Mouse (Mus musculus) lung, adult 2 months (tissue): ENCODE measurements around the gene Golph3l. TPM values are rescaled to one million over a fixed set of nuclear protein-coding genes. Genes with fewer than 3 reads are reported as not detected.
A peak's percentile ranks its signal among the peaks of the same experiment; 100 is the strongest.
"Not testable (repeated sequence)": the region's sequence is repeated elsewhere in the genome, so short reads cannot be mapped to it uniquely, and the experiment has no call there.

Experiments
- DNase-seq: peaks from one replicate; pipeline ENCODE4 v3.0.0; 2022
- H3K4me1 ChIP-seq: fragments of 200-500 bp; 2 replicates; pipeline ENCODE4 v1.6.1; 2011; ENCODE audit warnings: low read length; ENCODE audit not compliant: control insufficient read depth, insufficient read depth
- H3K4me3 ChIP-seq: fragments of 200-500 bp; replicated peaks from 2 replicates; pipeline ENCODE3; 2011; ENCODE audit warnings: low read depth, mild to moderate bottlenecking, control low read depth, low read length; ENCODE audit errors: extremely low read depth
- CTCF ChIP-seq: fragments of 200-500 bp; IDR thresholded peaks from 2 replicates; pipeline ENCODE4 v1.5.1; 2011; ENCODE audit warnings: mild to moderate bottlenecking, low read length, control low read depth; ENCODE audit not compliant: insufficient read depth
- POLR2A ChIP-seq: fragments of 200-500 bp; IDR thresholded peaks from 2 replicates; pipeline ENCODE4 v1.6.1; 2011; ENCODE audit warnings: low read depth, mild to moderate bottlenecking, control low read depth, low read length, borderline replicate concordance; ENCODE audit errors: extremely low read depth
- WGBS: fragments of 180-500 bp; shearing (Covaris S2); methylation state at CpG from one replicate; pipeline ENCODE4 v1.1.7; 2018; 5-methylcytosine and 5-hydroxymethylcytosine counted together
- polyA plus RNA-seq: library from polyadenylated mRNA; depleted of rRNA; stranded (reverse); fragments of >200 nt; gene quantifications from 2 replicates; pipeline ENCODE4 v1.2.3, GENCODE M21; 2012

Gene Golph3l
- polyA plus RNA-seq, 1 experiment, result 10.0 TPM

- Histone ChIP-seq H3K4me1 (peaks cover 2% of the 10 kb centered on the region; the same call in 1 of the 2 replicates), H3K4me3 (no peak overlapping the region)
- no peak for TF ChIP-seq CTCF
- no peak for TF ChIP-seq POLR2A
- no peak for DNase-seq
- WGBS, result 65% methylated on average over 2 of the region's 2 CpGs
Observed at GRCm38 (mm10) chr3:95623551-95623950, 34.8 kb downstream of the Golph3l start.

- 66% methylated on average over 5 of the region's 5 CpGs for WGBS
- not testable (repeated sequence) for H3K4me1 ChIP-seq, DNase-seq
- H3K4me3 ChIP-seq, result peak overlapping the region; percentile 53
Observed at GRCm38 (mm10) chr3:95623991-95624515, 35.3 kb downstream of the Golph3l start.

DNA sequence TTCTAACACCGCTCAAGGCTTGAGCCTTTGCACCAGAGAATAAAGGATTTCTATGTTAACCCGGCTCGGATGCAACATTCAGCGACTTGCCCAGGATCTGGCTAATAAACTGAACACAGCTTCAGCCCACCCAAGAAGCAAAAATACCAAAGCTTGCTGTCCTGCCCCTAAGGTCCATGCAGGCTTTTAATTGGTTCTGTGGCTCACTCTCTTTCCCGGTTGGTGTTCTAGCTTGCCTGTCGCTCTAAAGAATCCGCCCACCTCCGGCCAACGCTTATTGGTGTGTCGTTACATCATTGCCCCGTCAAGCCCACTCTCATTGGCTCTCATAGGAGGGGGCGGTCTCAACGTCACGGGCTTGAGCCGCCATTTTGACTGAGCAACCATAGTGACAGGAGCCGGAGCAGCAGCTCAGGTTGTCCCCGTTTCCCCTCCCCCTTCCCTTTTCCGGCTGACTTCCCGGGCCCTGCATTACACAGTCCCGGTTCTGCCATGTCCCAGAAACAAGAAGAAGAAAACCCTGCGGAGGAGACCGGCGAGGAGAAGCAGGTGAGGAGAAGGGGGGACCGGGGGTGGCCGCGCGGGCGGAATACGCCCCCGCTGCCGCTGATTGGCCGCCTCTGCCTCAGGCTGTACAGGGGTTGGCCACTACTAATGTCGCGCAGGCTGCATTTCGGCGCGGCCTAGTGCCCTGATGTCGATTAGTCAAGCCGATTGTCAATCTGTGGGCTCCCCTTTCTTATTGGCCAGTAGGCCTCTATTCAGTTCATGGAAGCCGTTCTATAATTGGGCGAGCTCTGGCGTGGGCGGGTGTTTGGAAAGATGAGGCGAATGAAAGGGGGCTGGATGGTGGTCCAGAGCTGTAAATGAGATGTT is 36.1 kb downstream of the Golph3l start, which contains the start of gene Ensa:
Gene Ensa, plus strand, starts transcription at position 366 of the 876 bp plus-strand sequence.
- TF ChIP-seq CTCF, result no peak
- peak; percentile 92 for TF ChIP-seq POLR2A
- peak within 1 kb of the TSS; percentile 90 for H3K4me3 ChIP-seq
- peaks cover 2% of the 10 kb centered on the region; the same call in 1 of the 2 replicates for H3K4me1 ChIP-seq
- DNase-seq, result peak; percentile 97
- under 1% methylated on average over 44 of the region's 44 CpGs for WGBS

DNA sequence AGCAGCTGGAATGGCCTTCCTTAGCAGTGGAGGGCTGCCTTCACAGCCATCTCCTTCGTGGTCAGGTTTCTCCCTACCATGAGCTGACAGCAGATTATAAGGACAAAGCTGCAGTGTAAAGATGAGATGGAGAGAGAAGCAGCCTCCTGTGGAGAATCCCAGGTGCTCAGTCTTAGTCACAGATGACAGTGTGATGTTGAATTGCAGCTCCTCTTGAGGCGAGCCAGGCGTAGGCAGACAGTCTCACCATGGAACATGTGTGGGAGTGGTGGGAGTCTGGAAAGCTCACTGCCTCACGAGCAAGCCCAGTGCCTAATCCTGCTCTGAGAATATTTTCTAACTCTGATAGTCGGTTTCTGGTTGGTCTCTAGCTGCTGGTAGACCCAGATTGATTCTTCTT is 39.0 kb downstream of the Golph3l start:
- Histone ChIP-seq H3K4me1 (peaks cover 2% of the 10 kb centered on the region; the same call in 1 of the 2 replicates), H3K4me3 (no peak overlapping the region)
- no peak for DNase-seq
- TF ChIP-seq CTCF (no peak), POLR2A (no peak)
- WGBS, result 81% methylated on average over 5 of the region's 5 CpGs

- no peak for TF ChIP-seq POLR2A
- no peak for TF ChIP-seq CTCF
- DNase-seq, result no peak
- peaks cover 2% of the 10 kb centered on the region; the same call in 1 of the 2 replicates for H3K4me1 ChIP-seq
- WGBS, result 74% methylated on average over 4 of the region's 4 CpGs
- H3K4me3 ChIP-seq, result no peak overlapping the region
Observed at GRCm38 (mm10) chr3:95629755-95630154, 41.0 kb downstream of the Golph3l start.

DNA sequence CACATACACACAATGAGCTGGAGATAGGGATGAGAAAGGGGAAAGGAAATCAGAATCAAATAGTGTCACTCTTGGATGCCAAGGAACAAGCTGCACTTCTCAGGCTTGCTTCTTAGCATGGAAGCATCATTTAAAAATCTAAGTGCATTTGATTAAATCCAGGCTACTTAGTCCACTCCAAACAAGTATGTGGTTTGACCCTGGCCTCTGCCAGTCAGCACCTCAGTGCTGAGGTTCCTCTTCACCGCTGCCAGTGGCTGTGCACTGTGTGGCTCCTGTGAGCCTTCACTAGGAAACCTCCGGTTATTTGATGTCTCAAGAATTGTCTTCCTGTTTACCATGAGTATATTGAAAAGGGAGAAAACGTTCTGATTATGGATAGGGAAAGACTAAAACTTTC is 42.1 kb downstream of the Golph3l start:
- WGBS, result 40% methylated on average over 3 of the region's 3 CpGs
- no peaks in the 10 kb centered on the region; the same call in 1 of the 2 replicates for H3K4me1 ChIP-seq
- H3K4me3 ChIP-seq, result no peak overlapping the region
- no peak for DNase-seq
- no peak for TF ChIP-seq CTCF
- TF ChIP-seq POLR2A, result no peak

GRCm38 (mm10) chr3:95631304-95631703 is 42.6 kb downstream of the Golph3l start:
- WGBS, result 56% methylated on average over 6 of the region's 6 CpGs
- H3K4me3 ChIP-seq, result no peak overlapping the region
- no peak for DNase-seq
- no peak for TF ChIP-seq CTCF
- TF ChIP-seq POLR2A, result no peak
- peaks cover 4% of the 10 kb centered on the region; the same call in 1 of the 2 replicates for H3K4me1 ChIP-seq

DNA sequence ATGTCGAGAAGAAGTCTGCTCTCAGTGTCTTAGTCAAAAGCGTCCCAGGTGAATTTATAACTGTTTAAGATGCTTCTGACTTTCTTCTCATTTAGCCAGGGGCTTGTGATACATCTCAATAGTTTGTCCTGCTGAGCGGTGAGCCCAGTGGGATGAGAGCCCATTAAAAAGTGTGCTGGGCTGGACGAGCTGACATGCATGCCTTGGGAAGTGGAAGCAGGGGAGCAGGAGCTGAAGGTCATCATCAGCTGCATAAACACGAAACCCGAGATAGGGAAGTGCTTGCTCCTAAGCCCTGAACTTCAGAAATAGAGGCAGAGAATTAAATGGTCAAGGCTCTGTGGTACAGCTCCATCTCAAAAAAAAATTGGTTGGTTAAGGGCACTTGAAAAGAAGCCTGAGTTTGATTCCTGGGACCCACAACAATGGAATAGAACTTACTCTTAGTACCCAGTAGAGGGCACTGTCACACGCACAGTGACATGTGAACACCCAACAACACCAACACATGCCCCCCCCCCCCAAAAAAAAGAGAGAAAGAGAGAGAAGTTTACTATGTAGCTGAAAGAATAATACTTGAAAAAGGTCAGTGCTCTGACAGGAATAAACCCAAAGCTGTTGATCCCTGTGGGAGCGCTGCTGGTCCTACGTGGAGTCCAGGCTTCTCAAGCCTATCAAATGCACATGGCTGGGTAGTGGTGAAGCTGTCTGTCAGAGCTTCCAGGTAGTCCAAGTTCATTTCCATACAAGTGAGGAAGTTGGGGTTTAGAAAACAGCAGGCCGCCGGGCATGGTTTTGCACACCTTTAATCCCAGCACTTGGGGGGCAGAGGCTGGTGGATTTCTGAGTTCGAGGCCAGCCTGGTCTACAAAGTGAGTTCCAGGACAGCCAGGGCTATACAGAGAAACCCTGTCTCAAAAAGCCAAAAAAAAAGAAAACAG is 44.2 kb downstream of the Golph3l start:
- no peak for DNase-seq
- TF ChIP-seq POLR2A (no peak), CTCF (no peak)
- H3K4me1 ChIP-seq, result peaks cover 4% of the 10 kb centered on the region; the same call in 1 of the 2 replicates
- 60% methylated on average over 12 of the region's 12 CpGs for WGBS
- H3K4me3 ChIP-seq, result no peak overlapping the region

DNA sequence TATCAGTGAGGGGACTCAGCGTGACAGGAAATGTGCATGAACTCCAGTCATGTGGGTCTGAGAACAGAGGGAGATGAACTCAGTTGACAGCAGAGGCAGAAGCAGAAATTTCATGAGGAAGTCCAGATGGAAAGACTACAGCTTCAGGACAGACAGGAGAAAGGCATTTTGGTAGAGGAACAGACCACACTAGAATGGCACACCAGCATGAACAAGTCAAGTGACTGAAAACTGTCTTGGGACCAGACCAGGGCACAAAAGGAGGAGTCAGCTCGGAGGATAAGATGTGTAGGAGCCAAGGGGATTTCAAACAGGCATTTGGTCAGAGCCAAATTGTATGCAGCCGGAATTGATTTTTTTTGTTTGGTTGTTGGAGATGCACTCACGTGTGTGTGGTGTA is 46.9 kb downstream of the Golph3l start:
- 66% methylated on average over 4 of the region's 4 CpGs for WGBS
- no peak for DNase-seq
- Histone ChIP-seq H3K4me3 (no peak overlapping the region), H3K4me1 (peaks cover 4% of the 10 kb centered on the region; the same call in 1 of the 2 replicates)
- no peak for TF ChIP-seq CTCF
